Mouse (Mus musculus) CH12.LX (cell line): ENCODE measurements around the gene Syn3.

Experiments used
- BHLHE40 ChIP-seq: IDR thresholded peaks from 2 replicates; pipeline ENCODE4 v1.6.1; 2011; ENCODE audit warnings: mild to moderate bottlenecking, low read depth, low read length, improper control_type of control experiment
- CHD1 ChIP-seq: IDR thresholded peaks from 2 replicates; pipeline ENCODE4 v1.6.1; 2012; ENCODE audit warnings: low read depth, low read length, improper control_type of control experiment, inconsistent platforms
- CHD2 ChIP-seq: IDR thresholded peaks from 2 replicates; pipeline ENCODE4 v1.6.1; 2011; ENCODE audit warnings: low read length, improper control_type of control experiment
- CTCF ChIP-seq, 2 experiments: IDR thresholded peaks in 1 of 2; conservative IDR thresholded peaks in 1 of 2; 2 replicates each; pipeline ENCODE4 v1.5.1; 2011 to 2012; ENCODE audit warnings: low read depth in 2 of 2, low read length in 2 of 2, improper control_type of control experiment in 1 of 2, inconsistent platforms in 1 of 2, mild to moderate bottlenecking in 1 of 2, moderate library complexity in 1 of 2
- ELF1 ChIP-seq: IDR thresholded peaks from 2 replicates; pipeline ENCODE4 v1.6.1; 2014; ENCODE audit warnings: low read depth, mild to moderate bottlenecking, inconsistent platforms, low read length, improper control_type of control experiment
- EP300 ChIP-seq: IDR thresholded peaks from 2 replicates; pipeline ENCODE4 v1.6.1; 2011; ENCODE audit warnings: low read length, improper control_type of control experiment
- MAFK ChIP-seq: IDR thresholded peaks from 2 replicates; pipeline ENCODE4 v1.6.1; 2011; ENCODE audit warnings: low read length, improper control_type of control experiment; ENCODE audit not compliant: insufficient replicate concordance
- MAX ChIP-seq: IDR thresholded peaks from 2 replicates; pipeline ENCODE4 v1.6.1; 2011; ENCODE audit warnings: low read length, improper control_type of control experiment
- MYC ChIP-seq: IDR thresholded peaks from 2 replicates; pipeline ENCODE4 v1.6.1; 2011; ENCODE audit warnings: low read depth, mild to moderate bottlenecking, improper control_type of control experiment, low read length
- NRF1 ChIP-seq: IDR thresholded peaks from 2 replicates; pipeline ENCODE4 v1.6.1; 2014; ENCODE audit warnings: low read depth, mild to moderate bottlenecking, inconsistent platforms, low read length, improper control_type of control experiment, moderate library complexity
- POLR2A ChIP-seq: IDR thresholded peaks from 2 replicates; pipeline ENCODE4 v1.6.1; 2011; ENCODE audit warnings: low read depth, mild to moderate bottlenecking, improper control_type of control experiment, low read length
- RCOR1 ChIP-seq: conservative IDR thresholded peaks from 2 replicates; pipeline ENCODE4 v1.6.1; 2012; ENCODE audit warnings: low read depth, mild to moderate bottlenecking, inconsistent platforms, low read length, improper control_type of control experiment
- SIN3A ChIP-seq: IDR thresholded peaks from 2 replicates; pipeline ENCODE4 v1.6.1; 2012; ENCODE audit warnings: low read length, improper control_type of control experiment, inconsistent platforms
- ZNF384 ChIP-seq: IDR thresholded peaks from 2 replicates; pipeline ENCODE4 v1.6.1; 2012; ENCODE audit warnings: low read depth, low read length, improper control_type of control experiment, inconsistent platforms

DNA sequence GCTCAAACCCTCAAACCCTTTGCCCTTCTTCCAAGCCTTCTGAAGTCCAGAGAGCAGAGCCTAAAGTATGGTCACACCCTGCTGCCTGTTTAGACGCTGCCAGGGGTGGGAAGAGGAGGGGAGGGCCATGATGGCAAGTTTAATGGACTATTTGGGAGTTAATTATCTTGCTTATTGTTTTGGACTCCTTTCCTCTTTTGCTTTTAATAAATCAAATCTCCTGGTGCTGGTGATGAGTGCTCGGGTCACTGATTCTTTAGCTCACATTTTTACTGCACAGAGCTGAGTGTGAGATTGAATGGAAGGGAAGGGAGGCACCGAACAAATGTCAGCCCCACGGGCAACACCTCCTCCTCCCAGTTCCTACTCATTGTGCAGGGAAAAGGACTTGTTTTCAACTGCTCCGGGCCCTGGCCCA, 384.3 kb downstream of the Syn3 start:
- no peak for TF ChIP-seq CHD2
- no peak for TF ChIP-seq ELF1
- TF ChIP-seq CTCF (conservative IDR thresholded peaks at IDR 0.05 in 1 of 2, IDR thresholded peaks at IDR 0.05 in 1 of 2; ENCODE audit: low read depth in 2 of 2, low read length in 2 of 2): no peak
- TF ChIP-seq EP300: no peak
- no peak for TF ChIP-seq CHD1
- no peak for TF ChIP-seq SIN3A
- TF ChIP-seq POLR2A: no peak
- no peak for TF ChIP-seq BHLHE40
- TF ChIP-seq RCOR1: no peak
- no peak for TF ChIP-seq ZNF384
- no peak for TF ChIP-seq MAX
- TF ChIP-seq MYC: no peak
- TF ChIP-seq NRF1: no peak
- TF ChIP-seq MAFK: no peak
